Mouse (Mus musculus) MEL (cell line): ENCODE results near the gene Pax6. TPM values are rescaled to one million over a fixed set of nuclear protein-coding genes. Genes with fewer than 3 reads are reported as not detected.

Source experiments
- DNase-seq: peaks from one replicate; pipeline ENCODE4 v3.0.0; 2011; ENCODE audit warnings: low read depth, low spot score
- H3K27ac ChIP-seq: 2 replicates; pipeline ENCODE4 v1.5.1; 2012; ENCODE audit warnings: low read depth, mild to moderate bottlenecking, control low read depth, low read length, moderate library complexity; ENCODE audit not compliant: control insufficient read depth
- H3K27me3 ChIP-seq, 2 experiments: fragments of 150-350 bp in 1 of 2; sonication (generic) in 1 of 2; 2 replicates each; pipeline ENCODE4 v1.6.1; 2012; ENCODE audit warnings: low read length in 2 of 2, mild to moderate bottlenecking in 2 of 2, improper control_type of control experiment in 1 of 2, moderate library complexity in 1 of 2; ENCODE audit not compliant: insufficient read depth in 2 of 2, control insufficient read depth in 1 of 2
- H3K36me3 ChIP-seq, 2 experiments: 2 replicates each; pipeline ENCODE4 v1.6.1; 2012 to 2014; ENCODE audit warnings: low read length in 2 of 2, improper control_type of control experiment in 1 of 2, inconsistent platforms in 1 of 2, mild to moderate bottlenecking in 1 of 2; ENCODE audit not compliant: insufficient read depth in 2 of 2, control insufficient read depth in 1 of 2
- H3K4me1 ChIP-seq, 2 experiments: fragments of 150-350 bp in 1 of 2; sonication (generic) in 1 of 2; 2 replicates each; pipeline ENCODE4 v1.6.1; 2012; ENCODE audit warnings: low read length in 2 of 2, improper control_type of control experiment in 1 of 2, mild to moderate bottlenecking in 1 of 2; ENCODE audit not compliant: insufficient read depth in 2 of 2, control insufficient read depth in 1 of 2
- H3K4me3 ChIP-seq, 2 experiments: fragments of 150-350 bp in 1 of 2; sonication (generic) in 1 of 2; 2 replicates each; pipeline ENCODE4 v1.5.1; 2012; ENCODE audit warnings: low read depth in 2 of 2, low read length in 2 of 2, mild to moderate bottlenecking in 2 of 2, moderate library complexity in 2 of 2, control low read depth in 1 of 2, improper control_type of control experiment in 1 of 2; ENCODE audit not compliant: control insufficient read depth in 1 of 2, insufficient read depth in 1 of 2
- H3K79me2 ChIP-seq: 2 replicates; pipeline ENCODE4 v1.6.1; 2012; ENCODE audit warnings: mild to moderate bottlenecking, low read length, moderate library complexity; ENCODE audit not compliant: control insufficient read depth, poor library complexity, insufficient read depth
- H3K9ac ChIP-seq: 2 replicates; pipeline ENCODE4 v1.6.1; 2012; ENCODE audit warnings: low read depth, mild to moderate bottlenecking, control low read depth, low read length, moderate library complexity; ENCODE audit not compliant: control insufficient read depth, poor library complexity, severe bottlenecking
- H3K9me3 ChIP-seq: fragments of 150-350 bp; sonication (generic); replicated peaks from 2 replicates; pipeline ENCODE4 v1.6.1; 2012; ENCODE audit warnings: mild to moderate bottlenecking, low read length, improper control_type of control experiment, moderate library complexity; ENCODE audit not compliant: insufficient read depth
- CHD1 ChIP-seq: IDR thresholded peaks from 2 replicates; pipeline ENCODE4 v1.6.1; 2012; ENCODE audit warnings: low read depth, mild to moderate bottlenecking, inconsistent platforms, low read length, improper control_type of control experiment
- CHD2 ChIP-seq: IDR thresholded peaks from 2 replicates; pipeline ENCODE4 v1.6.1; 2011; ENCODE audit warnings: low read length, improper control_type of control experiment
- CTCF ChIP-seq, 3 experiments: IDR thresholded peaks in 2 of 3; conservative IDR thresholded peaks in 1 of 3; 2 replicates each; pipeline ENCODE4 v1.5.1; 2011 to 2012; ENCODE audit warnings: low read length in 3 of 3, low read depth in 2 of 3, mild to moderate bottlenecking in 2 of 3, improper control_type of control experiment in 1 of 3, inconsistent platforms in 1 of 3, mixed read lengths in 1 of 3, moderate library complexity in 1 of 3; ENCODE audit not compliant: control insufficient read depth in 1 of 3, insufficient read depth in 1 of 3, poor library complexity in 1 of 3, severe bottlenecking in 1 of 3
- E2F4 ChIP-seq: IDR thresholded peaks from 2 replicates; pipeline ENCODE4 v1.6.1; 2011; ENCODE audit warnings: low read depth, low read length, improper control_type of control experiment, borderline replicate concordance
- ELF1 ChIP-seq: IDR thresholded peaks from 2 replicates; pipeline ENCODE4 v1.6.1; 2014; ENCODE audit warnings: low read depth, mild to moderate bottlenecking, inconsistent platforms, low read length, improper control_type of control experiment, moderate library complexity
- HCFC1 ChIP-seq: IDR thresholded peaks from 2 replicates; pipeline ENCODE4 v1.6.1; 2012; ENCODE audit warnings: low read depth, mild to moderate bottlenecking, inconsistent platforms, low read length, improper control_type of control experiment, moderate library complexity
- JUND ChIP-seq: IDR thresholded peaks from 2 replicates; pipeline ENCODE4 v1.6.1; 2011; ENCODE audit warnings: low read depth, mild to moderate bottlenecking, improper control_type of control experiment, low read length
- KAT2A ChIP-seq: conservative IDR thresholded peaks from 2 replicates; pipeline ENCODE4 v1.6.1; 2012; ENCODE audit warnings: low read depth, low read length, improper control_type of control experiment, inconsistent platforms
- MAX ChIP-seq: IDR thresholded peaks from 2 replicates; pipeline ENCODE4 v1.6.1; 2011; ENCODE audit warnings: low read length, improper control_type of control experiment
- MEF2A ChIP-seq: IDR thresholded peaks from 2 replicates; pipeline ENCODE4 v1.6.1; 2014; ENCODE audit warnings: low read depth, mild to moderate bottlenecking, inconsistent platforms, low read length, improper control_type of control experiment; ENCODE audit not compliant: poor library complexity, insufficient replicate concordance, severe bottlenecking; ENCODE audit errors: extremely low read depth
- MXI1 ChIP-seq: IDR thresholded peaks from 2 replicates; pipeline ENCODE4 v1.6.1; 2011; ENCODE audit warnings: mild to moderate bottlenecking, low read depth, low read length, improper control_type of control experiment
- MYB ChIP-seq: IDR thresholded peaks from 2 replicates; pipeline ENCODE4 v1.6.1; 2011; ENCODE audit warnings: mild to moderate bottlenecking, low read depth, low read length, improper control_type of control experiment
- NELFE ChIP-seq: IDR thresholded peaks from 2 replicates; pipeline ENCODE4 v1.6.1; 2011; ENCODE audit warnings: low read depth, low read length, improper control_type of control experiment
- NRF1 ChIP-seq: IDR thresholded peaks from 2 replicates; pipeline ENCODE4 v1.6.1; 2014; ENCODE audit warnings: low read depth, mild to moderate bottlenecking, inconsistent platforms, low read length, improper control_type of control experiment, moderate library complexity; ENCODE audit not compliant: poor library complexity, insufficient read depth, severe bottlenecking
- POLR2A ChIP-seq, 2 experiments: IDR thresholded peaks; 2 replicates each; pipeline ENCODE4 v1.6.1; 2011 to 2012; ENCODE audit warnings: low read length in 2 of 2, mild to moderate bottlenecking in 2 of 2, control low read depth in 1 of 2, improper control_type of control experiment in 1 of 2, low read depth in 1 of 2, moderate library complexity in 1 of 2; ENCODE audit not compliant: control insufficient read depth in 1 of 2, insufficient read depth in 1 of 2, poor library complexity in 1 of 2
- POLR2AphosphoS2 ChIP-seq: IDR thresholded peaks from 2 replicates; pipeline ENCODE4 v1.6.1; 2011; ENCODE audit warnings: low read length, improper control_type of control experiment
- POLR2AphosphoS5 ChIP-seq: IDR thresholded peaks from 2 replicates; pipeline ENCODE4 v1.6.1; 2012; ENCODE audit warnings: low read depth, borderline replicate concordance, mild to moderate bottlenecking, inconsistent platforms, low read length, moderate library complexity, mixed read lengths
- RCOR1 ChIP-seq: IDR thresholded peaks from 2 replicates; pipeline ENCODE4 v1.6.1; 2012; ENCODE audit warnings: low read depth, mild to moderate bottlenecking, inconsistent platforms, low read length, improper control_type of control experiment
- SIN3A ChIP-seq: IDR thresholded peaks from 2 replicates; pipeline ENCODE4 v1.6.1; 2012; ENCODE audit warnings: low read length, improper control_type of control experiment, inconsistent platforms
- SMC3 ChIP-seq: IDR thresholded peaks from 2 replicates; pipeline ENCODE4 v1.6.1; 2011; ENCODE audit warnings: low read depth, low read length, improper control_type of control experiment
- UBTF ChIP-seq: IDR thresholded peaks from 2 replicates; pipeline ENCODE4 v1.6.1; 2012; ENCODE audit warnings: low read depth, mild to moderate bottlenecking, inconsistent platforms, low read length, improper control_type of control experiment, moderate library complexity, borderline replicate concordance; ENCODE audit not compliant: insufficient read depth
- USF1 ChIP-seq: IDR thresholded peaks from 2 replicates; pipeline ENCODE4 v1.6.1; 2014; ENCODE audit warnings: low read depth, mild to moderate bottlenecking, inconsistent platforms, low read length, improper control_type of control experiment, moderate library complexity
- ZKSCAN1 ChIP-seq: IDR thresholded peaks from 2 replicates; pipeline ENCODE4 v1.6.1; 2012; ENCODE audit warnings: low read depth, mild to moderate bottlenecking, inconsistent platforms, low read length, improper control_type of control experiment, moderate library complexity
- ZNF384 ChIP-seq: IDR thresholded peaks from 2 replicates; pipeline ENCODE4 v1.6.1; 2012; ENCODE audit warnings: low read depth, mild to moderate bottlenecking, inconsistent platforms, low read length, improper control_type of control experiment
- polyA plus RNA-seq, 2 experiments: library from polyadenylated mRNA; stranded (reverse) in 1 of 2; unstranded in 1 of 2; fragments of >175 nt in 1 of 2; fragments of >200 nt in 1 of 2; gene quantifications; 2 replicates each; pipeline versions ENCODE4 v1.2.1 to v1.2.4; 2012; ENCODE audit warnings: low replicate concordance in 2 of 2, low read depth in 1 of 2; ENCODE audit not compliant: insufficient read length in 2 of 2, insufficient read depth in 1 of 2, missing spikeins in 1 of 2
- total RNA-seq: library from RNA; depleted of rRNA; stranded (reverse); fragments of 300-350 nt; gene quantifications from 2 replicates; pipeline ENCODE4 v1.2.3, GENCODE M21; 2012

Pax6 gene
- total and polyA plus RNA-seq, 3 experiments: 7.5 to 17.6 TPM; not detected in 1

DNA sequence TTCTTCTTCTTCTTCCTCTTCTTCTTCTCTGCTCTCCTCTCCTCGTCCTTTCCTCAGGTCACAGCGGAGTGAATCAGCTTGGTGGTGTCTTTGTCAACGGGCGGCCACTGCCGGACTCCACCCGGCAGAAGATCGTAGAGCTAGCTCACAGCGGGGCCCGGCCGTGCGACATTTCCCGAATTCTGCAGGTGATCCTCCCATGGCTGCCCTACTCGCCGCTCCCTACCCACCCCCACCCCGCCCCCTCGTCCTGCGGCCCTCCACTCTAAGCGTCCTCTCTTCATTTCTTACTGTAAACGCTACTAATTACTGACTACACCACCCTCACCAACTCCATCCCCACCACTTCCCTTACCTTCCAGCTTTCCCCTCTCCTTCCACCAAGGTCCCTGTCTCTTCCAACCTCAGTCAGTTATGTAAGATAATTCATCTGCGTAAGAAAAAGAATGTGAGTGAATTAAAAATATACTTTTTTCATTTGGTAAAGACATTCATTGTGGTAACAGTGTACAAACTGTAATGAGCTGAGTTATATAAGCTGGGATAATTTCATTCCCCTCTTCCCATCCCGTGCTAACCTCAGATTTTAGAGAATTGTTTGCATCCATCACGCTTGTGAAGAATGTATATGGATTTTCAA is 15.2 kb downstream of the Pax6 start:
- Histone ChIP-seq H3K79me2 (no peaks in the 10 kb centered on the region), H3K27me3 (no peaks in the 10 kb centered on the region), H3K27ac (no peak overlapping the region), H3K4me1 (peaks cover 0 to 7% of the 10 kb centered on the region in 2 experiments; a peak in 3 of 4 replicates), H3K9me3 (no peaks in the 10 kb centered on the region), H3K36me3 (peaks cover 1 to 8% of the 10 kb centered on the region in 2 experiments), H3K4me3 (no peak overlapping the region), H3K9ac (no peak overlapping the region)
- no peak for DNase-seq
- TF ChIP-seq CTCF (IDR thresholded peaks at IDR 0.05 in 2 of 3, conservative IDR thresholded peaks at IDR 0.05 in 1 of 3; ENCODE audit: control insufficient read depth in 1 of 3, insufficient read depth in 1 of 3, low read depth in 2 of 3, low read length in 3 of 3, poor library complexity in 1 of 3, severe bottlenecking in 1 of 3): no peak
- TF ChIP-seq RCOR1: no peak
- no peak for TF ChIP-seq JUND
- TF ChIP-seq POLR2AphosphoS5: no peak
- no peak for TF ChIP-seq HCFC1
- TF ChIP-seq ELF1: no peak
- TF ChIP-seq NELFE: no peak
- no peak for TF ChIP-seq SIN3A
- no peak for TF ChIP-seq MAX
- TF ChIP-seq CHD1: no peak
- no peak for TF ChIP-seq POLR2AphosphoS2
- no peak for TF ChIP-seq E2F4
- no peak for TF ChIP-seq ZKSCAN1

DNA sequence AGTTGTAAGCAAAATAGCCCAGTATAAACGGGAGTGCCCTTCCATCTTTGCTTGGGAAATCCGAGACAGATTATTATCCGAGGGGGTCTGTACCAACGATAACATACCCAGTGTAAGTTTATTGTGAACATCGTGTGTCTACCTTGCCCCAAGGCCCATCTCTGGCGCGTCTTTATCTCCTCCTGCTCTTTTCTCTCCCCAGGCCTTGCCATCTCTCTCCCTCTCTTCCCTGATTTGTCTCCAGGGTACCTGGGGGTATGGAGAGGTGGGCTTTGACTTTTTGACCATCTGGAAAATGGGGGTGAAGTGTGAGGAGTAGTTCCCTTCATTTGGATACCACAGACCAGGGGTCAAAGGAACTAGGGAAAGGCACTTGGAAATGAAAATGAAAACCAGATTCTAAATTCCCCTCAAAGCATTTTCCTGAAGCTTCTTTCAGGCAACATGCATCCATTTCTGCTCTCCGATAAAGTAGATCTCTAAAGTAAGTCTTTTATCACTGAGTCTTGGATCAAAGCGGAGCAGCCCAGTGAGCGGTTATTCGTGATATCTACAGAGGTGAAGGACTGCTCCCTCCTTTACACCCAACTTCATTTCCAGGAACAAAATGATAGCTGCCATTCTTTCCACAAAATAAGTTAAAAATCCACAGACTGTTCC is 16.4 kb downstream of the Pax6 start:
- H3K4me1 ChIP-seq: no peaks in the 10 kb centered on the region
- no peaks in the 10 kb centered on the region for H3K27me3 ChIP-seq
- H3K36me3 ChIP-seq: peaks cover 0 to 1% of the 10 kb centered on the region in 2 experiments; a peak in 2 of 4 replicates

More for the DNA sequence above, 16.4 kb downstream of the Pax6 start:
- Histone ChIP-seq H3K79me2 (no peaks in the 10 kb centered on the region), H3K9ac (no peak overlapping the region), H3K9me3 (no peaks in the 10 kb centered on the region), H3K27ac (no peak overlapping the region), H3K4me3 (no peak overlapping the region)
- no peak for DNase-seq
- TF ChIP-seq ZNF384: no peak
- TF ChIP-seq E2F4: no peak
- no peak for TF ChIP-seq SIN3A
- TF ChIP-seq JUND: no peak
- no peak for TF ChIP-seq MEF2A
- no peak for TF ChIP-seq UBTF
- TF ChIP-seq SMC3: no peak
- TF ChIP-seq POLR2AphosphoS2: no peak
- TF ChIP-seq MYB: no peak
- no peak for TF ChIP-seq CHD2
- TF ChIP-seq MXI1: no peak
- TF ChIP-seq POLR2AphosphoS5: no peak
- TF ChIP-seq POLR2A (IDR thresholded peaks at IDR 0.05; ENCODE audit: control insufficient read depth in 1 of 2, insufficient read depth in 1 of 2, low read depth in 1 of 2, low read length in 2 of 2, poor library complexity in 1 of 2): no peak
- no peak for TF ChIP-seq KAT2A
- TF ChIP-seq NRF1: no peak
- TF ChIP-seq USF1: no peak
- TF ChIP-seq, all 39 proteins: peak for 0
